Mouse (Mus musculus) embryo, embryonic 10.5 days (tissue): ENCODE data around the gene Ywhag.

Source experiments
- DNase-seq: peaks from one replicate; pipeline ENCODE4 v3.0.0-alpha.2; 2015; ENCODE audit warnings: low spot score

Gene Ywhag

GRCm38 (mm10) chr5:135951660-135952059, 17.2 kb upstream of the Ywhag start:
- no peak for DNase-seq

- no peak for DNase-seq
Measured at GRCm38 (mm10) chr5:135950710-135951412, 16.4 kb upstream of the Ywhag start.

DNA sequence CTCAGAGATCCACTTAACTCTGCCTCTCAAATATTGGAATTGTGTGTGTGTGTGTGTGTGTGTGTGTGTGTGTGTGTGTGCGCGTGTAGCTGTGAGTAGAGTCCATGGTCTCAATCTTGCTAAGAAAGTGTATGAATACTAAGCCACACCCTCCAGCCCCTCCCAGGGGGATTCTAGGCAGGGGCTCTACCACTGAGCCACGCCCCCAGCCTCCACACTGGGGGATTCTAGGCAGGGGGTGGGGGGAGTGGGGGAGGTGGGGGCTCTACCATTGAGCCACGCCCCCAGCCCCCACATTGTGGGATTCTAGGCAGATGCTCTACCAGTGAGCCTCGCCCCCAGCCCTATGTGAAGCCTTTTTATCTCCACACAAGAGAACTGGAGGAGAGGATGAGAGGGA, 12.2 kb upstream of the Ywhag start:
- DNase-seq, result no peak

GRCm38 (mm10) chr5:135945916-135946408, 11.5 kb upstream of the Ywhag start:
- no peak for DNase-seq

DNA sequence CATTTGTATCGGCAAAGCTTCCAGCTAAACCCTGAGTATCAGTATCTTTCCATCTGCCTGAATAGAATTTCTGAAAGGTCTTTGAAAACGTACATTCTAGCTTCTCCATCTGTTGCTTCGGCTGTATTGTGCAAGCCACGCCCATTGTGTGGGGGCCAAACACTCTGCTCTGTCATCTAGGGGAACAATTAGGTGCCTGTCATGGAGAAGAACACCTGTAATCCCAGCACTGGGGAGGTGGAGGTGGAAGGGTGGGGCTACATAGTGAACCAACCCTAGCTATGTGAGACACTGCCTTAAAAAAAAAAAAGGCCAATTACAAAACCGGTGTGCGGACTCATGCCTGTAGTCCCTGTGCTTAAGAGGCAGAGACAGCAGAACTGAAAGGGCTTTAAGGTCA, 8.3 kb upstream of the Ywhag start:
- DNase-seq, result no peak

GRCm38 (mm10) chr5:135940587-135940986, 6.2 kb upstream of the Ywhag start:
- no peak for DNase-seq

GRCm38 (mm10) chr5:135935641-135936190, 1.3 kb upstream of the Ywhag start:
- DNase-seq, result no peak

DNA sequence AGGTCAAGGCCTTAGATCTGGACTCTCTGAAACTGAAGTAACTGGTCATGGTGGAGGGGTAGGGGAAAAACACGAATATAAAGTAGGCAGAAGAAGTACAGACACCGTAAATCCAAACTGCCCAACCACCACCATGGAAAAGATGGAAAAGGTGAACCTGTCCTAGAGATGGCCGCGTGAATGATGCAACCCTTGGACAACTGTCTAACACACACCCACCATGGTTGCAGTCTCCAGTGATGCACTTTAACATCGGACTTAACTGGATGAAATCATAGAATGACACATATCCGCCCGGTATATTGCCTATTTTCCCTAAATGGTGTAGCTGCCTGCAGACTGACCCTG, 734 bp upstream of the Ywhag start:
- DNase-seq, result no peak

DNA sequence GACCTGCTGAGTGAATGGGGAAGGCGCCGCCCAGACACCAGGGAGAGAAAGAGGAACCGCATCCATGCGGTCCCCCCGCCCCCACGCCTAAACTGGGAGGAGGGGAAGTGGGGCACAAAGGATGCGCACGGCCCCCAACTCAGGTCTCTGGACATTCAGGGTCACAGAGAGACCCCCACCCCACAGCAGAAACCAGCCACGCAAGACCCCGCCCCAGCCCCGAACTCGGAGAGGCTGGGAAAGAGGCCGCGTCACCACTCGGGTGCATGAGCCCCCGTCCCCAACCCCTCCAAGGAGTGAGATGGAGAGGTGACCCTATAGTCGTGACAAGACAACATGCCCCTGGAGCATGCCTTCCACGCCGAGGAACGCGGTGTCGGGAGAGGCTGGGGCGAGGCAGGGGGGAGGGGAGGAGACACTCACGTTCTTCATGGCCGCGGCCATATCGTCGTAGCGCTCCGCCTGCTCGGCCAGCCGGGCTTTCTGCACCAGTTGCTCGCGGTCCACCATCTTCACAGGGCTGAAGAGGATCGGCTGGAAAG, 445 bp downstream of the Ywhag start:
- DNase-seq, result peak; percentile 82

DNA sequence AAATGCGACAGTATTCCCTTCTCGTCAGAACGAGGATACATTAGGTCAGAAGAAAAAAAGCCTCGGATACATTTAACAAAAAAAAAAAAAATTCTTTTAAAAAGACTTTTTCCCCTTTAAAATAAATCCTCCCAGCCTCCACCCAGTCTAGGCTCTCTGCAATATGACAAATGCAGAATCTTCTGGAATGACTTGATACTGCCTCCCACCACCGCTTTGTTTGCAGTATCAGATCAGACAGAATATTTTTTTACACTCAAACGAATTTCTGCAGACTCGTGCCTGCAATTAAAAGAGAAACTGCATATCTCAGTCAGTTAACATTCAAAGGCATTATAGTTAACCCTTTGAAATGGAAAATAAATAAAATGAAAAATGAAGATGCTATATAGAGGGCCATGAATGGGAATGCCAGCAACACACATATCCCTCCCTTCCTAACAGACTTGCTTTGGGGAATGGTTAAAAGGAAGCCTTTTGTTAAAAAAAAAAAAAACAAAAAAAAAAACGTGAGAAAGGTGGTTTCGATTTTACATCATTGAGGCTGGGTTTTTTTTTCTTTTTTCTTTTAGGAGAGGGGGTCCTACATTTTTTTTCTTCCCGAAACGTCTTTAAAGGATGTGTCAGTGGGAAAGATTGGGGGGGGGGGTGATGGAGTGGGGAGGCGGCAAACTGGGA, 1.1 kb downstream of the Ywhag start:
- DNase-seq, result peak; percentile 22

GRCm38 (mm10) chr5:135932359-135932758, 2.1 kb downstream of the Ywhag start:
- no peak for DNase-seq

DNA sequence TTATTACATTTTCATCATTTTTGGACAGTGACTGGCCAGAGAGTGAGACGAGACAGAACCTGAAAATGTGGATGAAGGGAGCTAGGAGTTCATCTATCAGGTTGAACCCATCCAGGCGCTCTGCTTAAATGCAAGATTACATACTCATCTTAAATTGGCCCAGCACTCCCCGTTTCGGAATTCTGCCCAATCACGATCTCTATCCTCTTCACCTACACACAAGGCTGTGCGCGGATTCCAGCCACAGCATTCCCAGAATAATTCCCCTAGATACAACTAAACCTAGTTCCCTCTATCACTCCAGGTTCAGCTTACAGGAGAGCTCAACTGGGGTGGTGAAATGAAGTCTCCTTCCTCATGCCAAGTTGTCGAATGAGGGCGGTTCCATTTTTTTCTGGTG, 2.9 kb downstream of the Ywhag start:
- no peak for DNase-seq

DNA sequence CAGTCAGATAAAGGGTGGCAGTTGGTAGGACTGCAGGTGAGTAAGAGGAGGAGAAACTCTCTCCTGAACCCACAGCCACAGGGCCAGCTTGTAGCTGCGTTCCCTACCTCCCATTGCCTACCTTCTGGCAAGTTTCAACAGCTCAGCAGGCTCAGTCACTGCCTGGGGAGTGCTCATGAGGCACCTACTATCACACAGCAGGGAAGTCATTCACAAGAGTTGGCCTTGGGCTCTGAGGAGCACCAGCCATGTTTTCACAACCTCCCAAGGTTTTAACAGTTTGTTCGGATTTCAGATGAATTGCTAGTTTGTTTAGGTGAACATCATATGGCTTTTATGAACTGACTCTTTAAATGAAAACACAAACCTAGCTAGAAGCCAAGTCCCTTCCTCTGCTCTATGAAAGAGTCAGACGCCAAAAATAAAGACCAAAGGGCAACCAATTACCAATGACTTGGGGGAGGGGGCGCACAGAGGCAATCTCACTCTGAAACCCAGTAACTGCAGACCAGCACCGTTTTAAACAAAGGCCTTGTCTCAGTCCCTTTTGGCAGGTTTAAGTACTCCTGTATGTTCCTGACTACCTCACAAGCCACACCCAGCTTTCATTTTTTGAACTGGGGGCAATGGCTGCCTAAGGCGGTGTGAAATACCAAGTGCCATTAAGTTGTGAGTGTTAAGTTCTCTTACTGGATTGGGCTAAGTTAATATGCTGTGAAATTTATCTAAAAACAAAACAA, 4.6 kb downstream of the Ywhag start:
- no peak for DNase-seq

DNA sequence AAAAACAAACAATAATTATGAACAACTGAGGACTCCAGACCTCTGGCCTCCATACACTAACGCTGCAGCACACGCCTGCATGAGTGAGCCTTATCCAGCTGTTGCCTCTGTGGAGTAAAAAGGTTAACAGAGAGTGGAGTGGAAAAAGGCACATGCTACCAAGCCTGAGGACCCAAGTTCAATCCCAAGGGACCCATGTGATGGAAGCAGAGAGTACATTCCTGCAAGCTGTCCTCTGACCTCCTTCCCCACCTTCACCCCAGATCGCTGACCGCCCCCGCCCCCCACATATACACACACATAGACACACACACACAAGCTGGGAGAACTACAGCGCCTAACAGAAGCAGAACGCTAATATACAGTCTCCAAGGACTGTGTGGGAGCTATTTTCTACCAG, 10.5 kb downstream of the Ywhag start:
- no peak for DNase-seq

- no peak for DNase-seq
Measured at GRCm38 (mm10) chr5:135919902-135920301, 14.5 kb downstream of the Ywhag start.

DNA sequence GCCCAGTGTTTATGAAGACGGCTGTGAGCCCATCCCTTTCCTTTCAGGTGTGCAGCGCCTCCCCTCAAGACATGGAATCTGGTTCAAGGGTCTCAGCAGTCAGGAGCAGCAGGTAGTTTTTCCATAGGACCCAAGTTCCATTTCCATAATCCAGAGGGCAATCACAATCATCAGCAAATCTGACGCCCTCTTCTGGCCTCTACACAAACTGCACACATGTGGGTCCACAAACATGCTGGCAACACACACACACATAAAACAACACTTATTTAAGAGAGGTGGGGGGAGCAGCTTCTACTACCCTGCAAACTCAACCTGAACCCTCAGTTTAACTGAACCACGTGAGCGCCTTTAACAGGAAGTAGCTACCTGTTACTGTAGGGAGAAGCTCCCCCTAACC, 15.8 kb downstream of the Ywhag start:
- DNase-seq, result no peak

GRCm38 (mm10) chr5:135918059-135918437, 16.4 kb downstream of the Ywhag start:
- DNase-seq, result no peak

- no peak for DNase-seq
Measured at GRCm38 (mm10) chr5:135917327-135918058, 16.9 kb downstream of the Ywhag start.

DNA sequence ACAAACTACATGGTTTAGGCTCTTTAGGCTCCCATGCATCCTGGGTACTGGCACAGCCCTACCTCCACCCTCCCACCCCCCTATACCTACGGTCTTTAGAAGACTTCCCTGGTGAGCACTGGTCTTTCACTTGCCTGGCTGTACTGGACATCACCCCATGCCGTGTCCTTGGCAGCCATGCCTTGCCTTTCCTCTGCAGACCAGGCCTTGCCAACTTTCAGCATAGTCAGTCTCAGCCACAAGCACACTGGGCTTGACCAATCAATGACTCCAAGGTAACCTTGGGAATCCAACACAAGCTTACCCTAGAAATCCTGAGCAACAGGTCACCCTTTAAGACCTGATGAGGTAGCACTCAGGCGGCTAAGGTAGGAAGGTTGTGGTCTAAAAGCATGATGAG, 17.8 kb downstream of the Ywhag start:
- no peak for DNase-seq

GRCm38 (mm10) chr5:135916051-135916565, 18.3 kb downstream of the Ywhag start:
- no peak for DNase-seq

DNA sequence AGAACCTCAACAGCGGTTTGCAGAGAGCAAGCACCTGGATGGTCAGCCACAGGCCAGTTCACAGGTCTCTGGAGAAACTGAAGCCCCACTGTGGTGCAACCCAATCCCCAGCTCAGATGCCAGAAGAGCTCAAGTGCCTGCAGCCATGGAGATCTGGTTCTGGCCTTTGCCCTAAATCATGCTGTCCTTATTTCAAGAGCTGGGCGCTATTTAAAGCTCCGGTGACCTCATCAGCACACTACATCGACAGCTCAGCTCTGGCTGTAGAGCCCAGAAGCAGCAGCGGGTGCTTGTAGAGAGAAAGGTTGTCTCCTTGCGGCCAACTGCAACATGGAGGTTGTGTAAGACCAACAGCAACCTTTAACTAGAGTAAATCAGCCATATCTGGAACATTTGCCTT, 20.3 kb downstream of the Ywhag start:
- no peak for DNase-seq

GRCm38 (mm10) chr5:135913201-135913600, 21.2 kb downstream of the Ywhag start:
- DNase-seq, result no peak
